Mouse (Mus musculus) cerebellum, adult 9-10 months (tissue): Measurements from ENCODE around the gene Plekhg5.
"Not testable (repeated sequence)": the region's sequence is repeated elsewhere in the genome, so short reads cannot be mapped to it uniquely, and the experiment has no call there.

Source experiments
- DNase-seq: peaks from one replicate; pipeline ENCODE4 v3.0.0; 2022

The Plekhg5 gene

GRCm38 (mm10) chr4:152072121-152072601 is at the start of gene Plekhg5:
Gene Plekhg5 (plus strand): TSS chr4:152072498.
- DNase-seq: no peak

GRCm38 (mm10) chr4:152022506-152022905 is 49.8 kb upstream of the Plekhg5 start:
- peak; percentile 52 for DNase-seq

GRCm38 (mm10) chr4:152024525-152024924 is 47.8 kb upstream of the Plekhg5 start:
- peak; percentile 15 for DNase-seq

DNA sequence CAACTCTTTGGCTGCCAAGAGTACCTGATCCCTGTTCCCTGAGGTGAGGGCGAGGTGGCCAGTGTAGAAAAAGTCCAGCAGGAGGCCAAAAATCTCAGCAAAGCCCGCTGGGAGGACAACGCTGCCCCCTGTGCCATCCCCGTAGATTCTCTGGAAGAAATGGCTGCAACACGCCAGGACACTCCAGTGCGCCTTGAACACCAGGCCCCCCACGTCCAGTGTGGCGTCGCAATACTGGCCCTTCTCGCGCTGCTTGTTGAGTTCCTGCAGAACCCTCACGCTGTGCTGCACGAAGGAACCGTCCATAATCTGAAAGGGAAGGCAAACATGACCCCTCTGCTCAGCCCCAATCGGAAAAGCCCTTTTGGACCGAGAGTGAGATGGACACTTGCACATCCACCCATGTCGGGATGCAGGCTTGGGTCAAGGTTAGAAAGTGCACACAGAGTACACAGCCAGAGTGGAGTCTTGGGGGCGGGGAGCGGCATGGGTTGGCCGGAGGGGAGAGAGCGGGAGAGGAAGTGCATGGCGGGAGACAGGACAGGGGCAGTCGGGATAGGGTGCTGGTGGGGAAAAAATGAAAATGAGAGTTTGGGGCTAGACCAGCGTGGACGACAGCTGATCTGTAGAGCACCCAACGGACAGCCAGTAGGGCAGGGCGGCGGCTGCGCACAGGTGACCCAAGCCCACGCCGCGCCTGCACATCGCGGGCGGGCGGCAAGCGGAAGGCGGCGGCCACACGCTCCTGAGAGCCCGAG is 45.4 kb upstream of the Plekhg5 start:
- DNase-seq: peak; percentile 48

GRCm38 (mm10) chr4:152027524-152027923 is 44.8 kb upstream of the Plekhg5 start, which contains the start of gene Zbtb48:
Gene Zbtb48 (minus strand): TSS chr4:152027671.
- peak; percentile 96 for DNase-seq

GRCm38 (mm10) chr4:152028456-152028855 is 43.8 kb upstream of the Plekhg5 start:
- no peak for DNase-seq

GRCm38 (mm10) chr4:152029087-152029486 is 43.2 kb upstream of the Plekhg5 start:
- DNase-seq: peak; percentile 44

GRCm38 (mm10) chr4:152029997-152030396 is 42.3 kb upstream of the Plekhg5 start:
- DNase-seq: peak; percentile 26

DNA sequence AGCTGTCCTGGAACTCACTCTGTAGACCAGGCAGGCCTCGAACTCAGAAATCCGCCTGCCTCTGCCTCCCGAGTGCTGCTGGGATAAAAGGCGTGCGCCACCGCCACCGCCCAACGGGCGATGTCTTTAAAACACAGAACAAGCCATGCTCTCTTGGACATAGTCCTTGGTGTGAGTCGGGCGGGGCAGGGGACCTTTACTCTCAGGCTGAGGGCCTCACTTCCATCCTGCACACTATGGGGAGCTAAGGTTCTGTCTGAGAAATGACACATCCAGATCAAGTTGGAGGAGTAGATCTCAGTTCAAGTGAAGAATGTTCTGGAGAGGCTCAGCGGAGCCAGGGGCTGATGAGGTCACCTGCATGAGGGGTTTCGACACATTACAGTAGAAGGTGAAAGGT is 39.4 kb upstream of the Plekhg5 start:
- DNase-seq: peak; percentile 4

- not testable (repeated sequence) for DNase-seq
Measured at GRCm38 (mm10) chr4:152036464-152036863, 35.8 kb upstream of the Plekhg5 start.

DNA sequence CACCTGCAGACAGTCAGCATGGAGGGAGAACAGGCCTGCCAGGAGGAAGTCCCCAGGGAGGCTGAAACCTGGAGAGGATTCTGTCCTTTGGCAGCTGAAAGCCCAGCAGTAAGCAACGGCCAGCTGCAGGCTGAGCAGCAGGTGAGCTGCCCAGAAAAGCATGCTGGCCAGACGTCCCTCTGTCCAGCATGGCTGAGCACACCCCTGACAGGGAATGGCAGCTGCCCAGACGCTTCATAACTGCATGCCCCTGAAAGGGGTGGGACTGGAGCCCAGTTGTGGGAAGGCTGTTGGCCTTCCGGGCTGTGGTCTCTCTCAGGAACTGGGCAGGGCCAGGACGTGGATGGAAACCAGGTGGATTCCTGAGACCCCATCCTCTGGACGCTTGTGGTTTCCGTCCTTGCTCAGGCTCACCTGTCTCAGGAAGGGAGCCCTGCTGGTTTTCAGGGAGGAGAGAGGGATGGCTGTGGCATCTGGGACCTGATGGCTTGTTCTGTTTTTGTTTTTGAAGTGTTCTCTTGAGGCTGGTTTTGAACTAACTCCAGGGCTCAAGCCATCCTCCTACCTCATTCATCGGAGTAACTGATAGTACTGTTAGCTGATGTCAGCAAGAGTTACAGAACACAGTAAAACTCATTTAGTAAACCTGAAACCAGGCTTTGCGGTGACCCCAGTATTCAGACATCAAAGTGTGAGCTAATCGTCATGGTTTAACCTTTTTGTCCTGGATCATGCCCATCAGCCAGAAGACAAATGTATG is 33.9 kb upstream of the Plekhg5 start, which contains the start of gene Tas1r1:
Tas1r1 (minus strand) TSS at position 344 of the 760 bp plus-strand sequence.
- no peak for DNase-seq

DNA sequence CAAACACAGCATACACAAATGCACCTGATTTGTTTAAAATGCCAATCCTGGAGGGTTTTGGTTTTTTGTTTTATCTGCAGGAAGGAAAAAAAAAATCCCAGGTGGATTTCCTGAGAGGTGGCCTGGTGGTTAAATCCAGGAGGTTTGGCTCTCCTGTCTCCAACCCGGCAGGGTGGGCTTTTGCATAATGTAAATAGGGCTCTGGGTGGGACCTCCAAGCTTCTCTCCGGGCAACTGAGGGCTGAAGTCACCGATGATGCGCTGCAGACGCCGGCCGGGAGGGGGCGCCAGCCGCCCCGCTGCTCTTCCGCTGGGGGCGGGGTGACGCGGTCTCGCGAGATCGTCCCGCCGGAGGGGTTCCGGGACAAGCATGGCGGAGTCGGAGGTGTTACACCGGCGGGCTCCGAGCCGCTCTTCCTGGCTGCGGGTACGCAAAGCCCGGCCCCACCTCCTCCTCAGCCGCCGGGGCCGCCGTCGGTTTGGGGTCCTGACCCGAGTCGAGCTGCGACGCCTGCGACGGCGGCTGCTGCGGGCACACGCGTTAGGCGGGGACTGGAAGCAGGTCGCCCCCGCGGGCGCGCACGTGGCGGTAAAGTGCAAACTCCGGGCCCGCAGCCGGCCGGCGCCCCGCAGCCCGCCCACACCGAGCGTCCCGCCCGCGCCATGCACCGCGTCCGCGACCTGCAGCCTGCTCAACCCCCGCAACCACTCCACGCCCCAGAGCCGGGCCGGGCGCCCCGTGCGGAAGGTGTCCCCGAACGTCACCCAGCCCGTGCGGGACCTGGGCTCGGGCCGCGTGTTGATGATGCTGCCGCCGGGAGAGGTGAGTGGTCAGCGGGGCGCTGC is 33.1 kb upstream of the Plekhg5 start, which contains the start of gene Nol9:
Nol9 (plus strand) TSS at position 337 of the 846 bp plus-strand sequence.
- DNase-seq: peak; percentile 91

GRCm38 (mm10) chr4:152039831-152040310 is 32.4 kb upstream of the Plekhg5 start:
- DNase-seq: no peak

- no peak for DNase-seq
Measured at GRCm38 (mm10) chr4:152041924-152042641, 30.2 kb upstream of the Plekhg5 start.

- DNase-seq: no peak
Measured at GRCm38 (mm10) chr4:152043171-152043570, 29.1 kb upstream of the Plekhg5 start.

GRCm38 (mm10) chr4:152044609-152045008 is 27.7 kb upstream of the Plekhg5 start:
- no peak for DNase-seq

GRCm38 (mm10) chr4:152062390-152063110 is 9.7 kb upstream of the Plekhg5 start:
- DNase-seq: no peak

- DNase-seq: no peak
Measured at GRCm38 (mm10) chr4:152067280-152067679, 5.0 kb upstream of the Plekhg5 start.

DNA sequence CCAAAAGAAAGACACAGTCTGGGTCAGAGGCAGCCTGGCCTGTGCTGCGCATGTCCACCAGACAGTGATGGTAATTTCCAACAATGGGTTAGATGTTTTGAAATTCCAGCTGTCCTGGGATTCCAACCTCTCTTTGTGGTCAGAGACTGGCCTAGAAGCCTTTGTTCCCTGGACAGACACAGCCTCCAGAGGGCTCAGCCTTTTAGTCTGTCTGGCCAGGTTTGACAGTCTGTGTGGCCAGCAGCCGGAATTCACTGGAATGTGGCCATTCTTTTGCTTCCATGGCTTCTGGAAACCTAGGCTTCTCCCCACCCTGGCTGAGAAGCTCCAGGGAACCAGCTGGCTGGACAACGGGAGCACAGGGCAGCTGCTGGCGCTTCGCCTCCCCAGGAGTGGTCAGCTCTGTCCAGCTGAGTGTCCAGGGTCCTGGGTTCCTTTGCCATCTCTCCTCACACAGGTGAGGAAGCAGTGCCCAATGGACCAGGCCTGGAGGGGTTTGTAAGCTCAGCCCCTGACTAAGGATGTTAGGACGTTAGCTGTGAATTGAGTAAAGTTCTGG is 4.1 kb upstream of the Plekhg5 start:
- DNase-seq: no peak

DNA sequence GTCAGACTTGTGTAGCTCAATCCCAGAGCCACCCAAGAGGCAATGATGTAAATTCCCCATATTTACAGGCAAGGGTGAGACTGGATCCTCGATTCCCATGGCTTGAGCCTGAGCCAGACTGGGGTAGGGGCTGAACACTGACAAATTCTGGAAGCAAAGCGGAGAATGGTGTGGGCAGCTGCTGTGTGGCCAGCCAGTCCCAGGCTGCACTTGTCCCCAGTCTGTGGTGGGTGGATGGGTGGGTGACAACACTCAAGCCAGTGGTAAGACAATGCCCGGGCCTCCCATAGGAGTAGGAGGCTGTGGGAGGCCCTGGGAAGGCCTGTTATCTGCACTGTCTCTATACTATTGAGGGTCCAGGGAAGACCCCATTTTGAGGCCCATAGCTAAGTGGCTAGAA is 3.1 kb upstream of the Plekhg5 start:
- no peak for DNase-seq
